In genomic region chr7:115380989-115381610, GRCm38 (mm10) we compare ENCODE assay signal across 12 mouse cellular contexts.
DNase-seq lines count a peak whose midpoint lies in the region; ATAC-seq and TF ChIP-seq lines count a peak whose summit lies in the region.
"Had no signal": no experiment of that assay in that cellular context is flagged by ENCODE, and none has a peak within 500 bp of the region (broad histone marks: within the 10 kb centered on the region; RNA-seq: fewer than 3 reads in every experiment).

No protein-coding gene starts in this region.

- H3K4me3 ChIP-seq in layer of hippocampus, adult 2 months = no peak overlapping the region
- H3K4me3 ChIP-seq in forebrain, embryonic 14.5 days (ENCODE audit: low read depth, low read length) = no peak overlapping the region
- no peak overlapping the region for H3K4me3 ChIP-seq in limb, embryonic 14.5 days (replicated peaks; ENCODE audit: low read length)
- H3K4me3 ChIP-seq: liver, embryonic 12.5 days had no signal

- H3K4me2 ChIP-seq in forebrain, embryonic 14.5 days (ENCODE audit: low read length) = no peak overlapping the region
- no peak overlapping the region; the same call in 1 of the 2 replicates for H3K4me2 ChIP-seq in limb, embryonic 14.5 days (replicated peaks; ENCODE audit: low read depth, low read length, severe bottlenecking)
- H3K4me2 ChIP-seq: liver, embryonic 12.5 days had no signal

- TF ChIP-seq CTCF in layer of hippocampus, adult 2 months (conservative IDR thresholded peaks at IDR 0.05) = no peak

- H3K9me3 ChIP-seq in forebrain, embryonic 14.5 days (replicated peaks; ENCODE audit: control insufficient read depth, low read length) = no peaks in the 10 kb centered on the region
- no peaks in the 10 kb centered on the region for H3K9me3 ChIP-seq in limb, embryonic 14.5 days (ENCODE audit: control insufficient read depth, low read length)
- H3K9me3 ChIP-seq: liver, embryonic 12.5 days had no signal

- ATAC-seq in forebrain, embryonic 14.5 days = no peak
- ATAC-seq in limb, embryonic 14.5 days (ENCODE audit: low FRiP score, low read depth) = no peak
- ATAC-seq: liver, embryonic 12.5 days had no signal

- no peak for TF ChIP-seq POLR2A in limb, embryonic 14.5 days (IDR thresholded peaks at IDR 0.05; ENCODE audit: borderline replicate concordance, extremely low read depth, insufficient read depth, insufficient read length)

- DNase-seq in cerebellum, postnatal 10 days = peak; percentile 25 to 42
- no peak for DNase-seq in cerebellum, adult 11 months
- DNase-seq in layer of hippocampus, adult 2 months (ENCODE audit: low spot score in 2 of 2) = no peak
- DNase-seq in layer of hippocampus, adult 9-10 months (ENCODE audit: low spot score) = no peak
- DNase-seq in forebrain, embryonic 14.5 days (ENCODE audit: low spot score) = peak; percentile 56
- DNase-seq in limb, embryonic 14.5 days (ENCODE audit: low spot score) = no peak
- no peak for DNase-seq in right cerebral cortex, postnatal 25 days
- DNase-seq in thymus, postnatal 25 days = no peak
- DNase-seq: kidney, adult 9 months; lung, postnatal 36 days; right cerebral cortex, adult 18-20 months had no signal

- 13% methylated on average over 8 of the region's 8 CpGs for WGBS in forebrain, embryonic 14.5 days
- 29% methylated on average over 8 of the region's 8 CpGs for WGBS in limb, embryonic 14.5 days

- no peaks in the 10 kb centered on the region for H3K27me3 ChIP-seq in forebrain, embryonic 14.5 days (replicated peaks; ENCODE audit: control insufficient read depth, insufficient read depth, low read length)
- H3K27me3 ChIP-seq in limb, embryonic 14.5 days (ENCODE audit: control insufficient read depth, insufficient read depth, low read length) = no peaks in the 10 kb centered on the region
- H3K27me3 ChIP-seq: liver, embryonic 12.5 days had no signal

- H3K4me1 ChIP-seq in forebrain, embryonic 14.5 days (ENCODE audit: control insufficient read depth, insufficient read depth, low read length) = peaks cover 12% of the 10 kb centered on the region
- H3K4me1 ChIP-seq in limb, embryonic 14.5 days (ENCODE audit: control insufficient read depth, insufficient read depth, low read length) = peaks cover 21% of the 10 kb centered on the region
- H3K4me1 ChIP-seq: liver, embryonic 12.5 days had no signal

- peak overlapping the region; percentile 28; the same call in 1 of the 2 replicates for H3K27ac ChIP-seq in layer of hippocampus, adult 2 months
- H3K27ac ChIP-seq in forebrain, embryonic 14.5 days (ENCODE audit: low read depth, low read length) = no peak overlapping the region; the same call in 1 of the 2 replicates
- peak overlapping the region; percentile 16; the same call in 1 of the 2 replicates for H3K27ac ChIP-seq in limb, embryonic 14.5 days (replicated peaks; ENCODE audit: low read depth, low read length)
- H3K27ac ChIP-seq: liver, embryonic 12.5 days had no signal

- no peak overlapping the region for H3K9ac ChIP-seq in forebrain, embryonic 14.5 days (ENCODE audit: low read length)
- no peak overlapping the region for H3K9ac ChIP-seq in limb, embryonic 14.5 days (ENCODE audit: low read depth, low read length, severe bottlenecking)
- H3K9ac ChIP-seq: liver, embryonic 12.5 days had no signal

- no peaks in the 10 kb centered on the region for H3K36me3 ChIP-seq in forebrain, embryonic 14.5 days (ENCODE audit: control insufficient read depth, insufficient read depth, low read length)
- H3K36me3 ChIP-seq in limb, embryonic 14.5 days (ENCODE audit: control insufficient read depth, insufficient read depth, low read length) = no peaks in the 10 kb centered on the region
- H3K36me3 ChIP-seq: liver, embryonic 12.5 days had no signal

Comparison
In these comparisons a context has a peak if more than half of its experiments do, and no peak if none do; other contexts are left out.
1. DNase-seq: peak in cerebellum, postnatal 10 days (2 of 2) and forebrain, embryonic 14.5 days (single experiment); none in cerebellum, adult 11 months (single experiment), layer of hippocampus, adult 2 months (0 of 2), layer of hippocampus, adult 9-10 months (single experiment), limb, embryonic 14.5 days (single experiment), right cerebral cortex, postnatal 25 days (single experiment) and thymus, postnatal 25 days (single experiment).